Mouse (Mus musculus) heart, adult 2 months (tissue): ENCODE results near the gene Hspa1a. TPM values are rescaled to one million over a fixed set of nuclear protein-coding genes. Genes with fewer than 3 reads are reported as not detected.
"Not testable (repeated sequence)": the region's sequence is repeated elsewhere in the genome, so short reads cannot be mapped to it uniquely, and the experiment has no call there.

Experiments
- DNase-seq, 2 experiments: peaks; one replicate each; pipeline ENCODE4 v3.0.0; 2021
- H3K27ac ChIP-seq: fragments of 200-600 bp; 2 replicates; pipeline ENCODE4 v1.8.1; 2022
- H3K27me3 ChIP-seq: fragments of 200-500 bp; 2 replicates; pipeline ENCODE4 v1.6.1; 2012; ENCODE audit warnings: mild to moderate bottlenecking, low read length, inconsistent platforms, mixed read lengths; ENCODE audit not compliant: control insufficient read depth, insufficient read depth
- H3K36me3 ChIP-seq: fragments of 200-500 bp; 2 replicates; pipeline ENCODE4 v1.6.1; 2012; ENCODE audit warnings: low read length, inconsistent platforms; ENCODE audit not compliant: control insufficient read depth, insufficient read depth
- H3K4me1 ChIP-seq: fragments of 200-500 bp; 2 replicates; pipeline ENCODE4 v1.6.1; 2011; ENCODE audit warnings: low read length; ENCODE audit not compliant: control insufficient read depth, insufficient read depth
- H3K4me3 ChIP-seq: fragments of 200-600 bp; 2 replicates; pipeline ENCODE4 v1.8.1; 2022
- H3K79me2 ChIP-seq: fragments of 200-500 bp; replicated peaks from 2 replicates; pipeline ENCODE4 v1.6.1; 2012; ENCODE audit warnings: mild to moderate bottlenecking, inconsistent platforms, low read length, moderate library complexity, mixed read lengths; ENCODE audit not compliant: control insufficient read depth, insufficient read depth
- H3K9ac ChIP-seq: fragments of 200-500 bp; 2 replicates; pipeline ENCODE4 v1.6.1; 2012; ENCODE audit warnings: low read depth, mild to moderate bottlenecking, control low read depth, inconsistent platforms, low read length, mixed read lengths
- CTCF ChIP-seq: fragments of 200-600 bp; IDR thresholded peaks from 2 replicates; pipeline ENCODE4 v1.8.1; 2022; ENCODE audit warnings: antibody characterized with exemption, mild to moderate bottlenecking, moderate library complexity
- EP300 ChIP-seq: fragments of 200-500 bp; IDR thresholded peaks from 2 replicates; pipeline ENCODE4 v1.6.1; 2011; ENCODE audit warnings: low read depth, low read length, control low read depth; ENCODE audit not compliant: insufficient read depth
- POLR2A ChIP-seq: fragments of 200-500 bp; IDR thresholded peaks from 2 replicates; pipeline ENCODE4 v1.6.1; 2011; ENCODE audit warnings: mild to moderate bottlenecking, low read depth, low read length, control low read depth; ENCODE audit not compliant: insufficient read depth
- WGBS: fragments of 180-500 bp; shearing (Covaris S2); methylation state at CpG from one replicate; pipeline ENCODE4 v1.1.7; 2018; 5-methylcytosine and 5-hydroxymethylcytosine counted together
- intact Hi-C: fragments of 180-260 bp; cut with DNase I; formaldehyde crosslinking; loops from one replicate; pipeline ENCODE4 v1.15.1; 2025
- long read RNA-seq: library from polyadenylated mRNA; stranded (forward); transcript quantifications from one replicate; pipeline ENCODE4 v2.0.0, GENCODE M21; 2021
- polyA plus RNA-seq: library from polyadenylated mRNA; depleted of rRNA; stranded (reverse); fragments of >200 nt; gene quantifications from 2 replicates; pipeline ENCODE4 v1.2.3, GENCODE M21; 2012; rRNA removed
- total RNA-seq, 2 experiments: library from RNA; stranded (reverse); gene quantifications; 2 replicates each; pipeline ENCODE4 v1.2.3; 2021

The Hspa1a gene
- total RNA-seq = 1 to 10 TPM; 3.3 to 9.8 TPM
- polyA plus RNA-seq = 3.0 and 5.9 TPM in 2 replicates
- long read RNA-seq, transcript Hspa1a-201 (1 exons, 2,967 nt) = major isoform, 7 of 7 reads
- long read RNA-seq, partial matches to known transcripts = 0 of 7 reads
- long read RNA-seq, other reads (novel, unspliced or antisense) = 0 of 7 reads

DNA sequence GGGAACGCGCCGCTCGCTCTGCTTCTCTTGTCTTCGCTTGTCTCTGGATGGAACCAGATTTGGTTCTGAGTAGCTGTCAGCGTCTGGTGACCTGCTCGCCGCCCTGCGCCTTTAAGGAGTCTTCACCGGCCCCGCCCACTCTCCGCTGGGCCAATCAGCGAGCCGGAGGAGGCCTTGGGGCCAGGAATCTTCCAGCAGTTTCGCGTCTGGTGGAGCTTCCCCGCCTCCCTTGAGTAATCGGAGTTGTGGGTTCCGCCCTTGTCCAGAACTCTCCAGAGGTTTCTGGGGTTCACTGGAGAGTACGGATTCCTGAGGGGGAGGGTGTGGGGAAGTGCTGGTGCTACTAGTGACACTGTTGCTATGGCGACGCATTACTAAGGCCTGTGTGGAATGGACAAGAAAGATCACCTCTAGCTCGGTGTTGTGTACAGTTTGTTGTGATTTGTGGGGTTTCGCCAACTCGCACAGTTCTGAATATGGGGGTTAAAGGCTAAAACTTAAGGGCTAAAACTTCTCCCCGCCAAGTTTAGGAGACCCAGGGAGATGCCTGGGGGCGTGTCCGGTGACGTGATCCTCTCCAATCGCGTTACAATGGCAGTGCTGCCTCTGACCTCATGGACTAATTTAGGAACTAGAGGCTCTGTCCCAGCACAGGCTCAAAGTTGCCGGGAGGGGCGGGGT lies at the start of gene Hspa1a, which contains the start of gene Hspa1l:
Gene Hspa1a (minus strand): TSS at position 88 of the 681 bp plus-strand sequence.
Gene Hspa1l (plus strand): TSS at position 635 of the 681 bp plus-strand sequence.
- peak within 1 kb of the TSS; percentile 47 for H3K4me3 ChIP-seq
- H3K27ac ChIP-seq = peak within 1 kb of the TSS; percentile 96
- peak; percentile 94 to 95 for DNase-seq
- not testable (repeated sequence) for H3K79me2 ChIP-seq, H3K4me1 ChIP-seq, H3K36me3 ChIP-seq, H3K27me3 ChIP-seq
- WGBS = under 1% methylated on average over 28 of the region's 33 CpGs
- intact Hi-C loops = loop anchor here (10.0 kb wide), 1 partner anchor 1303 kb away; the partner anchor contains the start of gene Trim39
- H3K9ac ChIP-seq = peak within 1 kb of the TSS; percentile 82
- peak; percentile 90 for TF ChIP-seq POLR2A
- peak; percentile 93 for TF ChIP-seq EP300

DNA sequence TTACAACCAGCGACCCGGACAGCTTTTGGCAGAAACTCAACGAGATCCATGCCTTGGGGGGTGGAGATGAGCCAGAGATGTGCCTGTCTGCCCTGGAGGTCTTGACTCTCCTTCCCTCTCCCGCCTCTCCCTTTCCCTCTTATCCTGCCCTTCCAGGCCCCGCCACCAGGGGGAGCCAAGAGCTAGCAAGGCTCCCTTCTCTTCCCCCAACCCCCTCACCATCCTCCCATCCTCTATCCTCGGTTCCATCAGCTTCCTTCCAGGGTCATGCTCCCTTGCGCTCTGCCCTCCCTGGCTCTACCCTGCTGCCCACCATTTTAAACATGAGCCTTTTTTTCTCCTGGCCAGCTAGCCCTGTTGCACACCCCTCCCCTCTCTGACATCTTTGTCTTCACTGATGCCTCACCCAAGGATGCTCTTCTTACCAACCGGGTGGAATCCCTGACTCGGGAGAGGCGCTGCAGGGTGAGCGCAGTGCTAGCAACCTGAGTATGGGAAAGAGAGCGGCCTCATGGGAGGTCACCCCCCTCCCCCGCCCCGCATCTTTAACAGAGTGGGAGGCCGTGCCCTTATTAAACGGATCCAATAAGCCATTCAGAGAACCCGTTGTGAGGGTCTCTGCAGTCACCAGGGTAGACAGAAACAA lies 49.3 kb upstream of the Hspa1a start:
- peak; percentile 86 to 94 for DNase-seq
- Histone ChIP-seq H3K27me3 (no peaks in the 10 kb centered on the region), H3K9ac (peak overlapping the region; percentile 28), H3K79me2 (no peaks in the 10 kb centered on the region), H3K4me1 (peaks cover 11% of the 10 kb centered on the region), H3K36me3 (no peaks in the 10 kb centered on the region), H3K4me3 (peak overlapping the region; percentile 17), H3K27ac (peak overlapping the region; percentile 88)
- intact Hi-C loops = loop anchor here (1.0 to 5.0 kb wide), 5 partner anchors 38 to 216 kb away; partner anchors contain the start of genes Abhd16a, Ddah2, Ly6g6d and Nfkbil1
- peak; percentile 86; the same call in 1 of the 2 replicates for TF ChIP-seq EP300
- TF ChIP-seq CTCF = no peak; the same call in 1 of the 2 replicates
- no peak for TF ChIP-seq POLR2A
- WGBS = 7% methylated on average over 17 of the region's 17 CpGs

DNA sequence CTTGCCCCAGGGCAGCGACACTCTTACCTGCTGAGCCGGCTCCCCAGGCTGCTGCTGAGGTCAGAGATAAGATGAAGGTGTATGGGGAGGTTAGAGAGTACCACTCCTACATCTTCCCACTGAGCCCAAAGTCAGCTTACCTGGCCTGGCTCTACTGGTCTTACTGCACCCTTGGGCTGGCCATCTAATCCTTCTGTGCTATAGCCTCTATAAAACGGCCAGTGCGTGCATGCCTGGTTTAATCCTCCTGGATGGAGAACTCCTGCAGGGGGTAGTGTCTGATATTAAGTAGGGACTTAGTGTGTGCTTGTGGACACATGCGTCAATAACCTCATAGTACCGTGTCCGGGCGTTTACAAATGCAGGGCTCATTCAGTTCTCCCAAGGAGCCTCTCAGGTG lies 48.6 kb upstream of the Hspa1a start:
- intact Hi-C loops = loop anchor here (2.0 to 5.0 kb wide), 2 partner anchors 68 to 217 kb away; partner anchors contain the start of genes Abhd16a and Nfkbil1
- no peak overlapping the region for H3K4me3 ChIP-seq
- H3K79me2 ChIP-seq = no peaks in the 10 kb centered on the region
- H3K36me3 ChIP-seq = no peaks in the 10 kb centered on the region
- 85% methylated on average over 8 of the region's 8 CpGs for WGBS
- H3K9ac ChIP-seq = no peak overlapping the region
- H3K4me1 ChIP-seq = peaks cover 11% of the 10 kb centered on the region
- TF ChIP-seq CTCF = no peak
- no peak for TF ChIP-seq POLR2A
- TF ChIP-seq EP300 = no peak
- no peaks in the 10 kb centered on the region for H3K27me3 ChIP-seq
- no peak overlapping the region for H3K27ac ChIP-seq
- no peak for DNase-seq

DNA sequence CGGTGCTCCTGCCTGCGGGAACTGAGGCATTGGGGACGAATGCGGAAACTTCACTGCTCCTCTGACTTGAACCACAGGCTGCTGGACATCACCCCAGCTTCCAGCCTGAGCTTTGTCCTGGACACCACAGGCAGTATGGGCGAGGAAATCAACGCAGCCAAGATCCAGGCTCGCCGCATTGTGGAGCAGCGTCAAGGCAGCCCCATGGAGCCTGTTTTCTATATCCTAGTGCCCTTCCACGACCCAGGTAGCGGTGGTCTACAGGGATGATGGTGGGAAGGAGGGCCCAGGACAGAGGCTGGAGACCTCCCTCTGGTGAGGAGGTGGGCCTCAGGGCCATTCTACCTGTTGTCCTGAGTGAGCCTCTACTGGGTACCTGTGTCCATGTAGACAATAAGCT lies 47.9 kb upstream of the Hspa1a start:
- Histone ChIP-seq H3K79me2 (no peaks in the 10 kb centered on the region), H3K9ac (no peak overlapping the region), H3K4me3 (no peak overlapping the region), H3K4me1 (peaks cover 11% of the 10 kb centered on the region), H3K27me3 (no peaks in the 10 kb centered on the region), H3K27ac (no peak overlapping the region), H3K36me3 (no peaks in the 10 kb centered on the region)
- intact Hi-C loops = loop anchor here (2.0 to 5.0 kb wide), 2 partner anchors 69 to 217 kb away; partner anchors contain the start of genes Abhd16a and Nfkbil1
- no peak for DNase-seq
- no peak for TF ChIP-seq EP300
- TF ChIP-seq POLR2A = no peak
- TF ChIP-seq CTCF = no peak
- WGBS = 89% methylated on average over 11 of the region's 11 CpGs

DNA sequence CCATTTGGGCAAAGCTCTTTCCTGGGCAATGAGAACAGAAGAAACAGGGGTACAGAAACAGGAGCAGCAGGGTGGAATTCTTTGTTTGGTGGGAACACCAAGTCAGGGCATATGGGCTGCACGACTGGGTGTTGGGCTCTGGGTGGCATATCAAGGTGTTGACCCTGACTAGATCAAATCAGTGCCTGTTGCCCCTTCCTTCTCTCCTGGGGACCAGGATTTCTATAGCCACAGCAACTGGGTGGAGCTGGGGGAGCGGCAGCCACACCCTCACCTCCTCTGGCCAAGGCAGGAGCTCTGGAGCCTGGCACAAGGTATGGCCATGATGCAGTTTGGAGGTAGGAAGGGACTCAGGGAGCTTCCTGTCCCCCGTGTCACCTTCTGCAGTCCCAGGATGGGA lies 46.2 kb upstream of the Hspa1a start:
- Histone ChIP-seq H3K27ac (no peak overlapping the region), H3K79me2 (no peaks in the 10 kb centered on the region), H3K36me3 (no peaks in the 10 kb centered on the region), H3K27me3 (no peaks in the 10 kb centered on the region), H3K4me3 (no peak overlapping the region), H3K9ac (no peak overlapping the region), H3K4me1 (peaks cover 9% of the 10 kb centered on the region)
- no peak for DNase-seq
- intact Hi-C loops = no loop called here
- TF ChIP-seq CTCF = no peak
- TF ChIP-seq POLR2A = no peak
- TF ChIP-seq EP300 = no peak
- WGBS = 78% methylated on average over 3 of the region's 3 CpGs

DNA sequence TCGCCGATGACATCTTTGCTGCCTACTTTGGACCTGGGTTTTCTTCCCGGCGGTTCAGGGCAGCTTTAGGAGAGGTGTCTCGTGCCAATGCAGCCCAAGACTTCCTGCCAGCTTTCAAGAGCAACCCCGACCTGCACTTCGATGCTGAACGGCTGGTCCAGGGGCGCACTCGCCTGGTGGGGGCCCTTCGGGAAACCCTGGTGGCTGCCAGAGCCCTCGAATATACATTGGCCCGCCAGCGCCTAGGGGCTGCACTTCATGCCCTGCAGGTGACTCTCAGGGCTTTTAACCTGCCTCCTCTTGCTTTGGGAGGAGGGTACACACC lies 45.7 kb upstream of the Hspa1a start:
- H3K36me3 ChIP-seq = no peaks in the 10 kb centered on the region
- 68% methylated on average over 14 of the region's 14 CpGs for WGBS
- H3K27me3 ChIP-seq = no peaks in the 10 kb centered on the region
- no peak overlapping the region for H3K27ac ChIP-seq
- no peak overlapping the region for H3K9ac ChIP-seq
- no peaks in the 10 kb centered on the region for H3K79me2 ChIP-seq
- peak in 1 of 2 experiments; percentile 16 for DNase-seq
- TF ChIP-seq CTCF (no peak), EP300 (no peak), POLR2A (no peak)
- intact Hi-C loops = no loop called here
- H3K4me1 ChIP-seq = peaks cover 9% of the 10 kb centered on the region
- no peak overlapping the region for H3K4me3 ChIP-seq
